Mouse (Mus musculus) T-helper 2 cell (primary cell): ENCODE results near the gene F12.
"Not testable (repeated sequence)": the region's sequence is repeated elsewhere in the genome, so short reads cannot be mapped to it uniquely, and the experiment has no call there.

ENCODE experiments used
- in situ Hi-C: fragments of 300-600 bp; cut with MboI, MseI; formaldehyde crosslinking; loops from one replicate; pipeline ENCODE4 v1.15.1; 2025; ENCODE audit warnings: high pct_unique_total_duplicates

F12 gene

DNA sequence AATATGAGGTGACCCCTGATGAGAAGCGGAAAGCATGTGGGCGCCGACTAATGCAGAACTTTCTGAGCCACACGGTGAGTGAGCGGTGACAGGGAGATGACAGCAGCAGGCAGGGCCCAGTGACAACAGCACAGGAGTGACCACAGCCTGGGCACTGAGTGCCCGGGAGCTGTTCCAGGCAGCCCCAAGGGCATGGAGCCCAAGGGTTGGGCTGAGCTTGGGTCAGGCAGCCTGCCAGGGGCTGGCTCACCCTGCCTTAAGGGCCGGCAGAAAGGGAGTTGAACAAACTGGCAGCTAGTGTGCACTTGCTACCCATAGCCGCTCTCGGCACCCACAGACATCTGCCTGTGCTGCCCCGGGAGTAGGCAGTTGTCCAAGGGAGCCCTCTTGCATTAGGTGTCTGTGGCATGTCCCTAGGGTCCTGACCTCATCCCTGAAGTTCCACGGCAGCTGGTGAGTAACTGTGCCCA lies 24.0 kb upstream of the F12 start:
- in situ Hi-C loops = loop anchor here (5.0 kb wide), 1 partner anchor 33 kb away; the partner anchor contains the start of gene Pfn3

DNA sequence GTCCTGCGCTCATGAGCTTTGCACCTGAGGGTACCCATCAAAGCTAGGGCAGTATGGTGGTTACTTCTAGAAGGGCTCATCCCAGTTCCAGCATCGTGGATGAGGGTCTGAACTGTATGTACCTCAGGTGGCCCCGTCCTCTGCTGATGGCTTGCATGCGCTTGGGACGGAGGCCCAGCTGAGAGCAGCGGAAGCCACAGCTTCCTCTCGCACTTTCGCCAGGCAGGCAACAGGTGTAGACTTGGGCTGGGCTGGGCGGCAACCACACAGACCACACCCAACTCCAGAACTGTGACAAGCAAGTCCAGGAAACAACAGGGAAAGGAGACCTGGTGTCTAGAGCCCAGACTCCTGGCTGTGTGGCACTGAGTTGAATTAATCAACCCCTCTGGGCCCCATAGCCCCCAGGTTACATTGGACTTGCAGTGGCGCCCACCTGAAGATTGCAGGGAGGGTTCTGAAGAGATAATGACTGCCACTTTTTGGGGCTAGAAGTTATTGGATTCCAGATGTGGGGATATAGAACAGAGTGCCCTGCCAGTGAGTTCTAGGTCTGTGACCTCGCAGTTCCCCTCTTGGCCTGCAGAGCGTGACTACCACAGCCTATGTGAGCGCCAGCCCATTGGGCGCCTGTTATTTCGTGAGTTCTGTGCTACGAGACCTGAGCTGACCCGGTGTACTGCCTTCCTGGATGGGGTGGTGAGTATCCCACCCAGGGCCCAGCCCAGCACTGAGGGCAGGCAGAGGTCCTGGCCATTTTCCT lies 23.3 kb upstream of the F12 start:
- in situ Hi-C loops = loop anchor here (5.0 kb wide), 1 partner anchor 33 kb away; the partner anchor contains the start of gene Pfn3

DNA sequence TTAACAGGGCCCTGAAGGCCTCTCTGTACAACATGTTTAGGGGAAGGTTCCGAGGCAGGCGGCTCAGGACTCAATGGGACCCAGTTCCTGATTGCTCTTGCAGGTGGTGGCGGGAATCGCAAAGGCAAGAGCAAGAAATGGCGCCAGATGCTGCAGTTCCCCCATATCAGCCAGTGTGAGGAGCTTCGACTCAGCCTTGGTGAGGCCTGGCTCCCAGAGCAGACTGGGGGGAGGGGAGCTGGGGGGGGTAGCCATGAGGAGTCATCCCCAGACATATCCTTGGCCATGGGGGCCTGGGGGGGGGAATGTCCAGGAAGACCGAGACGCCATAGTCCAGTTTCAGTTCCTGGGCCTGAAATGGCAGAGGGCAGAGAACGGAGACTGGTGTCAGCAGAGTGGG lies 22.6 kb upstream of the F12 start:
- in situ Hi-C loops = no loop called here

DNA sequence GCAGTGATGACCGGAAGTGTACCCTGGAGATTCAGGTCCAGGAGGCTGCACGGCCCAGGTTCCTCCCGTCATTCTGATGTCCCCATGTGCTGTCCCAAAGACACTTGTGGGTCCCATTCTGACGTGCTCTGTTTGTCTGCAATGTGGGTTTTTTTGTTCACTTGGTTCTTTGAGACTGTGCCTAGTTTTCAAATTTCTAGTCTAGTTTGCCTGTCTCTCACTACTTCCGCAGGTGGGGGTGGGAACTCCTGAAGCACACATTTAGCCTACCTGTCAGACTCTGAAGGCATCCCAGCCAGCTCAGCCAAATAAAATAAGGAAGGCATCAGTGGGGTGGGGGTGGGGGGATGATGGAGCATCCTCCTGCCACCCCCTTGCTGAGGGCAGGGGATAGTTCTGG lies 21.5 kb upstream of the F12 start:
- in situ Hi-C loops = no loop called here

DNA sequence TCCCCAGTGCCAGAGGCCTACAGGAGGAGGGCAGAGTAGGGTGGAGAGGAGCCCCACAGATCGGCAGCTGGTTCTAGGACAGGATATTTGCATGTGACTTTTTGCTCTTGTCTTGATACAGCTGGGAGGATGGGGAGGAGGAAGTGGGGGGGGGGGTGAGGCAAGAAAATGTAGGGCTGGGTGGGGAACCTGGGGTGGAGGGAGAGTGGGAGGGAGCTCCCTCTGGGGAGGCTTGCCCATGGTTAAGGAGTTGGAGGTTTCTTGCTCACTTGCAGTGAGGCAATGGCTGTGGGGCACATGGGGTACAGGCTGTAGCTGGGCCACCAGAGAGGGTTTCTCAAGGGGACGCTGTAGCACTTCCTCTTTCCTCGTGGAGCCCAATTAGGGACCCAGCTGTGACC lies 20.9 kb upstream of the F12 start:
- in situ Hi-C loops = no loop called here

DNA sequence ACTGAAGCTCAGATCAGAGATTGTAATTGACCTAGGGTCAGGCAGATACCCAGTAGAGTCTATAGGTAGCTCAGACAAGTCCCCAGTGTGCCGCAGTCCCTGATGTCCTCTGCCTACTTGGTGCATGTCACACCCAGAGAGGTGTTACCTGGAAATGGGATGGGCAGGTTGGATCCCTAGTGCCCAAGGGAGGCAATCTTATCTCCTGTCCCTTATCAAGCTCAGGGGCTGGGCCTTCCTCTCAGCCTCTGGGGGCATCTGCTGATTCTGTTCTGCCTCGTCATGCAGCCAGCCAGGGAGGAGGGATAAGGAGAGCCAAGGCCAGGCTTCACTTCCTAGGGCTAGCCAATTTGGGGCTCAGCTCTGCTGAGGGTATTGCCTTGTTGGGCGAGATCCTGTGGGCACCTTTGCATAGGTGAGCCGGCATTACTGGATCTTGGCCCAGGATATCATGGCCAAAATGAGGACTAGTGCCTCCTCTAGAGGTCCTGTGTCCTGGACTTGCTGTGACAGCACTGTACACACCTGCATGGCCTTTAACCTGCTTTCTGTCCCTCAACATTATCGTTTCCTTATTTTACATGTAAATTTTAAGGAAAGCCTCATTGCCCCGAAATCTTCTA lies 20.0 kb upstream of the F12 start:
- in situ Hi-C loops = no loop called here

DNA sequence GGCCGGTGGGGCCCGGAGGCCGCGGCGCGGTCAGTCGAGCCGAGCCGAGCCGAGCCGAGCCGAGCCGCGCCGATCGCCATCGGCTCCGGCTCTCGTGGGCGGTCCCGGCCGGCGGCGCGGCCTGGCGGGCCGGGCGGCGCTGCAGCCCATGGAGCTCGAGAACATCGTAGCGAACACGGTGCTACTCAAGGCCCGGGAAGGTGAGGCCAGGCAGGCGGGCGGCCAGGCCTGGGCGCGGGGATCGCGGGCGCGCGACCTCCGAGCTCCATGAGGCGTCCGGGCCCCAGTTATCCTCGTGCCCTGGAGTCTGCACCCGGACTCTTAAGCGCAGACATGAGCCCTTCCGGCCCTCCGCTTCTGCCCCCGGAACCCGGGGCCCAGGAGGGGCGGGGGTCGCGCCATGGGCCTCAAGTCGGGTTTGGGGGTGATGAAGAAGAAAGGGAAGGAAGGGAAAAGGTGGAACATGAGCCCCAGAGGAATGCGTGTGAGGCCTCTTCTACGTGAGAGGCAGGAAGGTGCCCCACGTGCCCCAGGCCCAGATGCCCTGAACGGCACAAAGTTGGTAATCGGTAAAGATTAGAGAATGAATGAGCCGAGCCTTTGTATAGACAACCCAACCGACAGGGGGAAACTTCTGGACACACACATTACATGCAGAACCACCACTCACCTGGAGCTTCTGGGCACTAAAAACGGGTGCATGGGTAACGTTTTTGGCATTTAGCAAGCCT lies 18.9 kb upstream of the F12 start:
- in situ Hi-C loops = no loop called here

DNA sequence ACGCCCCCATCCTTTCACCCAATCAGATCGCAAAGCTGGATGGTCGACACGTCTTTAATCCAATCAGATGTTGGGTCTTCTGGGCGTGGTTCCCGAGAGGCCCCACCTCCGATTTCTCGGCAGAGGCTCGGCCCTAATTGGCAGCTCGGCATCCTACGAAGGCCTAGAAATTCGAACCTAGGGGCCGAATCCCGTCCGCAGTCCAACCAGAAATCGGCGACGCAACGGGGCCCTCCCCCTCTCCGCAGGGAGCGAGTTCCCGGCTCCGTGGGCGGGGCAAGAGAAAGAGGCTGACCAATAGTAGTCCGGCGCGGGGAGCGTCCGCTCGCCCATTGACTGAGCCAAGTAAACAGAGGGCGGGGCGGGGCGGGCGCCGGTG lies 18.3 kb upstream of the F12 start, which contains the start of gene Grk6:
TSS of gene Grk6 (plus strand) at position 136 of the 379 bp plus-strand sequence.
- in situ Hi-C loops = no loop called here

DNA sequence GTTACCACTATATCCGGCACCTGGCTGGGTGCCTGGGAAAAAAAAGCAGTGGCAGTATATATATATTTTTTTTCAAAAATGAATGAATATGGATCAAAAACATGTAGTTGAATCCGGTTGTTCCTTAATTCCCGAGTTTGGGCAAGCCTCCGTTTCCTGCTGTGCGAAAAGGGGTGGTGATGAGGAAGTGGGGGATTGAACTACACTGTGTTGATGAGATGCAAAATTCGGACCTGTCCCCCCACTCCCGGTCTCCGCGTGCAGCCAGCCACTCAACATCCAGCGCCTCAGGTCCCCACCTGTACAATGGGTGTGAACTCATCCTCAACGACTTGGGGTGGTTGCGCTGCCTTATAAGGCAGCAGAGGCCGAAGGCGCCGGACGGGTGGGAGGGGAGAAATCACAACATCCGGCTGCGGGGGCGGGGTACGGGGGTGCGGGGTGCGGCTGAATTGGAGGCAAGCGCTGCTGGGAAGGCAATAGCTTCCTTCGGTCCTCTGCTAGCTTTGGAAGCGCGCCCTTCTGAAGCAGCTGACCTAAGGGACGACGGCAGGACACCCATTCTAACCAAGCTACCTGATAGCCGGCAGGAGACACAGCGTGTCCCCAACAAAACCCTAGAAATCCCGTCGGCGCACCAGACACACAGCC lies 17.8 kb upstream of the F12 start:
- in situ Hi-C loops = no loop called here

DNA sequence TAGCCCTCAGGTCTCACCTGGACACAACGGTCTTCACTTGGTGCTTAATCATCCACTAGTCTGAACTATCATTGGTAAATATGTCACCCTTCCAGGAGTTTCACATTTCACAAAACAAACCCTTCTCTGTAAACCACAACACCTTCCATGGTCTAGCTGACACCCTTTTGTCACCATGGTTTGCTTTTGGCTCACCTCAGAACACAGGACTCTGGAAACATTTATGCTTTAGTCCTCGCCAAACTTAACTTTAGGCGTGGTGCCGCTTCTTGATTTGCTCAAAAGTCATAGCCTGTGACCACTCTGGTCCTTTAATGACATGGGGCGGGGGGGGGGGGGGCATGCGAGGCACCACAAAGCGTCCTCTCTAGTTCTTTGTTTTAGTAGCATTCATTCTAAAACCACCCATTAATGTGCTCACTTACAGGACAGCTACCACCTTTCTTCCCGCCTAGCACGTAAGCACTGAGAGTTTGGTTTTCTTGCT lies 17.2 kb upstream of the F12 start:
- in situ Hi-C loops = no loop called here

DNA sequence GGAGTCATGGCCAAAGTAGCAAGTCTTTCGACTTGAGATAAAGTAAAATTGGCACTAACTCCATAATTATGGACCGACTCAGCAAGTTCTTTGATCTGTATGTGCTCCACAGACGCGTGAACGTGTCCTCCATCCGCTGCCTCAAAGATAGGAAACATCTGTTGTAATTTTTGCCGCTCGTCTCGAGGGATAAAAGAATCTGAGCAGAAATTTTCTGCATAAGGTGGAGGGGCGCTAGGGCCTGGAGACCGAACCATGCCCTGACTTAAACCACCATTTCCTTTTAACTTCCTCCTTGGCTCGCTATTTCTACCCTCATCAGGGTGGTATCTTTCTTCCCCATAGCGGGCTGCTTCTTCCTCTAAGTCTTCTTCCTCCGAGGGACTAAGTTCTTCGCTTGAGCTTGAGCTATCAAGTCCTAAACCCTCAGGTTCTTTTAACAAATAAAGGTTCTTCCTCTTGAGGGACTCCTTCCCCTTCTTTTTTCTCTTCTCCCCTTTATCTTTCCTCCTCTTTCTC lies 10.6 kb upstream of the F12 start:
- in situ Hi-C loops = not testable (repeated sequence)

DNA sequence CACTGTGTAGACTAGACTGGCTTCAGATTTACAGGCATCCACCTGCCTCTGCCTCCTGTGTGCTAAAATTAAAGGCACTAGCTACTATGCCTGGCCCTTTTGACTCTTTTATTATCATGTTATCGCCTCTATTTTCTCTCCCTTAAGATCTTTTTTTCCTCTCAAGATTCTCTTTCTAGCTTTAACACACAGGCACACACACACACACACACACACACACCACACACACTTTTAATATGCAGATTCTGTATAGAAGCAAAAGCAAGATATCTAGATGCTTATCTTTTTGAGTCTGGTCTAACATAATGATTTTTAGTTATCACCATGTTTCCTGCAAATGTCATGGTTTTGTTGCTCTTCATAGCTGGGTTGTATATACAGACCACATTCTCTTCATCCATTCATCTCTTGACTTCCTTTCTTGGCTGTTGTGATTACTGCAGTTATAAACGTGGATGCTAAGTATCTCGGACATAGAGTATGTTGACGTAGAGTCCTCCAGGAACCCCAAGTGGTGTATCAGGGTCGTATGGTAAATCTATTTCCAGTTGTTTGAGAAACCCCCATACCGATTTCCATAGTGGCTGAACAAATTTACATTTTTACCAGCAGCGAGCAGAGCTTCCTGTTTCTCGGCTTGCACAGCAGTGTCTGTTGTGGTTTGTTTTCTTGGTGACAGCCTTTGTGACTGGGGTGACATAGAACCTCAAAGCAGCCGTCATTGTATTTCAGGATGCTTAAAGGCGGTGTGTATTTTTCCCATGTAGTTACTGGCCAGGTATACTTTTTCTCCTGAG lies 5.5 kb upstream of the F12 start:
- in situ Hi-C loops = no loop called here

DNA sequence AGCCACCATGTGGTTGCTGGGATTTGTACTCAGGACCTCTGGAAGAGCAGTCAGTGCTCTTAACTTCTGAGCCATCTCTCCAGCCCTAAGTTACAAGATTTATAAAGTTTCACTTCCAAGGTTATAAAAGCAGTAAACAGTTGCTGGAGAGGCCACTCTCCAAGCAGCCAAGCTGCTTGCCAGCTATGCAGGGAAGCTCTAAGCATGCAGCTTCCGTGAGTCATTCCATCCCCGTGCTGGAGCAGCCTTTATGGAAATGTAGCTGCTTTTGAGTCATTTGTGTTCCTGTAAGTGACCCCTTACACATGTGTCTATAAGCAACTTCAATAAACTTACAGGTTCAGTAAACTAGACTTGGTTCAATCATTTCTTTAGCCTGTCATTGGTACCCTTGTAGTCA lies 4.0 kb upstream of the F12 start:
- in situ Hi-C loops = no loop called here

DNA sequence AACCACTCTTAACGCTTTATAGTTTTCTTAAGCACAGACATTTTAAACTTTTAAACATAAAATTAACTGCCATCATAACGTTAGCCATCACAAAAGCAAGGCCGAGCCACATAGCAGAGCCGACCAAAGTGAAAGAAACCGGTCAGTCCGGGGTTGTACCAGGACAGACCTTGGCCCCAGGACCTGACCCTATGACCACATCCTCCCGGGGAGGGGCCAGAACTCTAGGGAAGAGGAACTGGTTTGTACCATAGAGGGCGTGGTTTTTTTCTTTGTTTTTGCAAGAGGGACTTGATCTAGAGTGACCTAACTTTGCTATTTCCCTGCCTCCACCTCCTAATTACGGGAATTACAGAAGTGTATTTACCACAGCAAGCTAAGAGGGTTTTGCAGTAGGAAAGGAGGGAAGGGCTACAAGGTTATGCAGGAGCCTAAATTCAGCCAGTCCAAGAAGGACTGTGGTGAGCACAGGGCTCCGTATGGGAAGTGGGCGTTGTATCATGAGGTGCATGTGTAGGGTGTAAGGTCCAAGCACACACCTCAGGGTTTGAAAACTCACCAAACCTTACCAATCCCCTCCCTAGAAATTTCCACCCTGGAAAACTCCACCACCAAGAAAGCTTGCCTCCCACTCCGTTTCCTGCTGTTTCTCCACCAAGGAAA lies 2.8 kb upstream of the F12 start:
- in situ Hi-C loops = no loop called here

DNA sequence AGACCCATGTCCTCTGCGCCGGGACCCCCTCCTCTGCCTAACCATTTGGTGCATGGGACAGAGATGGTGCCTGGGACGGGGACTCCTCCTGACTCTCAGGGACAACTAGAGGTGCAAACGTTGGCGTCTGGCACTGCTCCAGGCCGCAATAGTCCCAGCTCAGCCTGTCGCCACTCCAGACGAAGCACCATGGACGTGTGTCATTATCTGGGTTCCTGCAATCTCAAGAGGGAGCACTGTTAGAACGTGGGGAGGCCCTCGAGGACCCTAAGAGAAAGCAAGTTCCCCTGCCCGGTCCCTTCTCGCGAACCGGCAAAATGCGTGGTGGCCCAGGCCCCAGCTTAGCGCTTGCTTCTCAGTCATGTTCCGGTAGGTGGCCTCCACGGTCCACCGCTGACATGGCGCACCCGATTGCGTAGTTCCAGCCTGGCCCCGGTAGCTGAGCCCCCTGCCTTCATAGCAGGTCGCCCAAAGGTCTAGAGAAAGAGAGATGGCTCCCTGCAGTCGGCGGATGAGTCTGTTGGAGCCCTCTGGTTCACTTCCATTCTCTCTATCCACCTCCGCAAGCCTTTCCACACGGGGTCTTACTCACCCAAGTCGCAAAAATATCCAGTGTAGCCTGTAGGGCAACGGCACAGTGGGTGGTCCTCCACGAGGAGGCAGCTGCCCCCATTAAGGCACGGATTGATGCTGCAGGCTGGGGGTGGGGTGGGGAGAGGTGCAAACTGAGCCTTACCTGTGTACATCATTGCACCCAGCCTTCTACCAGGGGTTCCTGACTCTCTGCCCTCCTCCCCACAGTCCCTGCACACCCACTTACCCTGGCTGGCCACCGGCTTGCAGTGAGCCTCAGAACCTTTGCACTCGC lies 5.4 kb downstream of the F12 start:
- in situ Hi-C loops = no loop called here

DNA sequence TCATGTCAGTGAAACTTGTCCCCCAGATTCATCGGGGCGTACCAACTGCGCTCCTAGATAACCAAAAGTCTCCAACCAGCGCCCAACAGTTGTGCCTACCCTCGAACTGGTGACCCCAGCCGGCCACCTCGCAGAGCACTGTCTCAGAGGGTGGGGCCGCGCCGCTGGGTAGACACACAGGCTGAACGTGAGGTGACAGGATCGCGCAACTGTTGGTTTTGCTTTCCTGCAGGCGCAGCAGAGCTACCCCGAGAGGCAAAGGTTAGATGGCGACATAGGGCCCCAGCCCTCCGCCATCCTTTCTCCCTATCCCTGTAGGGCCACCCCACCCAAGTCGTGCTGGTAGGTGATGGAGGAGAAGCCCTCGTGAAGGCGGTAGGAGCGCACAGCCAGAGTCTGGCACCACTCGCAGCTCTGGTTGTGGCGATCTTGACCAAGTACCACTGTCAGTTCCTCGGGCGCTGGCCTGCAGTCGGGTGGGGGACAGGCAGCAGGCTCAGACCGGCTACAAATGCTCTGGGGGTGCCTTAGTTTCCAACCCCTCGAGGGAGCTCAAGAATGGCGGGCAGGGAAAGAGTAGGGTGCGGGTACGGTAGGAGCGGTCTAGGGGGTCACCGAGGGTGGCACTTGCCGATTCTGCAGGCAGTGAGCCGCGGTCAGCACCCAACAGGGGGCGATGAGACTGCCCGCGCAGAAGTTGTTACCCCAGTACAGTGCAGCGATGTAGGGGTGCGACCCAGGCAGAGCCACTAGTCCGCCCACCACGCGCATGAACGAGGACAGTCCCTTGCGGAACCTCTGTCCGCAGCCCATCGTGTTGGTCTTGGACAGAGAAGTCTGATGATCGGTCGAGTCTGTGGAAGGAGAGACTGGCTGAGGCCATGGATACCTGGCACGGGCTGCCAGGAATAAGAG lies 6.3 kb downstream of the F12 start:
- in situ Hi-C loops = no loop called here

DNA sequence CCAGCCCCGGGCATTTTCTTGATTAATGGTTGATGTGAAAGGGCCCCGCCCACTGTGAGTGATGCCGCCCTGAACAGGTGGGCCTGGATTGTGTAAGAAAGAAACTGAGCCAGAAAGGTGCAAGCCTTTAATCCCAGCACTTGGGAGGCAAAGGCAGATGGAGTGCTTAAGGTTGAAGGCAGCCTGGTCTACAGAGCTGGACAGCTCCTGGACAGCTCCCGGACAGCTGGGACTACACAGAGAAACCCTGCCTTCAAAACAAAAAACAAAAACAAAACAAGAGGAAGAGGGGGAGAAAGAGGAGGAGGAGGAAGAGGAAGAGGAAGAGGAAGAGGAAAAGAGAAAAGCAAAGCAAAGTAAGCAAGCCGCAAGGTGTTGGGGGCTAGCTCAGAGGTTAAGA lies 7.5 kb downstream of the F12 start:
- in situ Hi-C loops = loop anchor here (5.0 kb wide), 1 partner anchor 33 kb away; no protein-coding TSS in a partner anchor

DNA sequence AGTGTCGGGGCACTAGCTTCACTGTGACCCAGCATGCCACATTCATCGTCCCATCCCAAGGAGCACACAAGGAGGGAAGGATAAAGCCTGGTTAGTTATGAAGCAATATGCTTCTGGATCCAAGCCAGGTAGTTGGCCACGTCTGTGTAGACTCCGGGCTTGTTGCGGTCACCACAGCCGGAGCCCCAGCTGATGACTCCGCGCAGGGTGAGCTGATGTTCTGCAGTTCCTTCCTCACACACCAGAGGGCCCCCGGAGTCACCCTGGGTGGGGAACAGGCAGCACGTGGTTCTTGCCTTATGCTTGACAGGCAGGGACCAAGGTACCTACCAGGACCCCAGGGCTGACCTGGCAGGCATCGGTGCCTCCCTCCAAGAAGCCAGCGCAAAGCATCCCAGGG lies 8.6 kb downstream of the F12 start:
- in situ Hi-C loops = loop anchor here (5.0 kb wide), 1 partner anchor 34 kb away; no protein-coding TSS in a partner anchor
